Mouse (Mus musculus): ENCODE results near the gene Sync.

Sync gene

DNA sequence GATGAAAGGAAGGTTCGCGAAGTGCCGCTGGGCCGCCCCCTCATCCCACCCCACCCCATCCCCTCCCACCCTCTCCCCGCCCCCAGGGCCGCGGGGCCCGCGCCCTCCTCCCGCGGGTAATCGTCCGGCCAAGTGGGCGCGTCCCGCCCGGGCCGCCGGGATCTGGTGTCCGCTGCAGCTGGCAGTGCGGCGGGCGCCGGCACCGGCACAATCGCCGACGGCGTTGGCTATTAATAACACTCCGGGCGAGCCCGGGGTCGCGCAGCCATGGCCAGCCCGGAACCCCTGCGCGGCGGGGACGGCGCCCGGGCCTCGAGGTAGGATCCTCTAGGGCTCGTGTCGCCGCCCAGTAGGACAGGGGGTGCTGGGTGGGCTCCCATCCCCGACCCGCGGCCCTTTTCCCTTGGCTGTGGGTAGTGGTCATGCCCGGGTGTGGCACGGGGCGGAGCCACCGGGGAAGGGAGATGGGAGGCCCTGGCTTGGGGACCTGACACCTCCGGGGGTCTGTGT, at the start of gene Sync:
Gene Sync, plus strand, starts transcription at position 146 of the 510 bp plus-strand sequence.
- peak; percentile 58 for DNase-seq (ENCODE audit: low spot score)

DNA sequence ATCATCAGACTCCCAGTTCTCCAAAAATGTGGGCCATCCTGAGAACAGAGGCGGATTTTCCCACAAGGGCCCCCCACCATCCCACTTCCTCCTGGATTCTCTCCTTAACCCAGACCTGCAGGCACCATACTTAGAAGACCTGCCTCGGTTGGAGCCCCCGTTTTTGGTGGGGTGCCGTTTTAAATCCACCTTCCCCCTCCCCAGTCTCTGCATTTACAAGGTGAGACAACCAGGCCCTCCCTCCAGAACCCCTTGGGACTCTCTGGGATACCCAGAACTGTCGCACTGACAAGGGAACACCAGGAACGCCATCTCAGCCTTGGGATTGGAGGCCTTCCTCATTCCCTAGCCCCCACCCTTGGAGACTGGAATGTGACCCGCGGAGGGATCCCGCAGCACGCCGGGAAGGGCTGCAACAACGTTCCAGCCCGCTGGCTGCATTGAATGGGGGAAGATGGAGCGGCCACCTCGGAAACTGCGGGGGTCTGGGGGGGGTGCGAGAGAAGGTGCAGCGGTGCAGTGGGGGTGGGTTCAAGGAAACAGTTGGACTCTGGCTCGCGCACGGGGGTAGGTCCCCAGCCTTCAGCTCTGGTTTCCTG, 49.5 kb upstream of the Sync start:
- peak; percentile 67 for DNase-seq (ENCODE audit: low spot score)

DNA sequence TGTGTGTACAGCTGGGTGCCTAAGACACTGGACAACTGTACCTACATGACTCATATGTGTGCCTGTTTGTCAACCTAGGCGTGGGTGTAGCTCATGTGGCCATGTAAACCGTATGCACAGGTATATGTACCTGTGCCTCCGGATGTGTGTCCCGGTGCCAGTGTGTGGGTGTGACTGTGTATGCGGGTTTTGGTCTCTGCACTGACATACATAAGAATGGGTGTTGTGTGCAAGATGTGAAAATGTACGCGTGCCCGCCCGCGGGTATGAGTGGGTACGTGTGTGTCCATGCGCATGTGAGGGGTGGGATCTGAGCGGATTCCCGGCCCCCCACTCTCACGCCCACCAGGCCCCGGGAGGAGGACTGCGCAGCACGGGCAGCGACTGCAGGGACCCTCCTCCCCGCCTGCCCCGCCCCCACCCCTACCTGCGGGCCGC, 48.8 kb upstream of the Sync start:
- DNase-seq (ENCODE audit: low spot score): peak; percentile 27

DNA sequence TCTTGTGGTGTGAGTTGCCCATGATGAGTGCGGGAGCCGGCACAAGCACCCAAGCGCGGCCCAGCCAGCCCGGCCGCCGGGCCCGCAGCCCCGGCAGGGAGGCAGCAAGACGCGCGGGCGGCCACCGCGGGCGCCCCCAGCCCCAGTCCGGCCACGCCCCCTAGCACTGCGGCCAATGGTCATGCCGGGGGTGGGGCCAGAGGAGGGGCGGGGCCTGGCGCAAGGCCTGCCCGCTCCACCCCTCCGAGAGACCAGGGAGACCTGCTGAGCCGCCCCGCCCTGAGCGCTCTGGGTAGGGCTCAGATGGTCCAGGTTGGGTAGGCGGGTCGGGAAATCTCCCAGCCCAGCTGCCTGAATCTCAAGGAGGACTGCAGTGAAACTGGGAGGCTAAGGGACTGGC, 48.3 kb upstream of the Sync start:
- peak; percentile 87 for DNase-seq (ENCODE audit: low spot score)

DNA sequence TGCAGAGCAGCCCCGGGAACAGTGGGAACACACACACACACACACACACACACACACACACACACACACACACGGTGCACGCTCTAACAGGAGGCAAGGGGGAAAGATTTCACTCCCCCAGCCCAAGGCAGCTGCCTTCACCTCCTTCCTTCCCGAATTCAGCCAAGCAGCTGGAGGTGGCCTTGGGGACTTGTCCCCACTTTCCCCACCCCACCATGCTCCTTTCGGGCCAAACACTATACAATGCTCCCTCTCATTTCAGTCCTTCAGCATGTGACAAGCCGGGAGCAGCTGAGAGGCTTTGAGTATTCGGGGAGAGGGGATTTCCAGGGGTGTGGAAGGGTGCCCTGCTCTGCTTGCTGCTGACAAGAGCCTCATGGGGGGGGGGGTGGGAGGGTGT, 45.5 kb upstream of the Sync start:
- DNase-seq (ENCODE audit: low spot score): no peak

DNA sequence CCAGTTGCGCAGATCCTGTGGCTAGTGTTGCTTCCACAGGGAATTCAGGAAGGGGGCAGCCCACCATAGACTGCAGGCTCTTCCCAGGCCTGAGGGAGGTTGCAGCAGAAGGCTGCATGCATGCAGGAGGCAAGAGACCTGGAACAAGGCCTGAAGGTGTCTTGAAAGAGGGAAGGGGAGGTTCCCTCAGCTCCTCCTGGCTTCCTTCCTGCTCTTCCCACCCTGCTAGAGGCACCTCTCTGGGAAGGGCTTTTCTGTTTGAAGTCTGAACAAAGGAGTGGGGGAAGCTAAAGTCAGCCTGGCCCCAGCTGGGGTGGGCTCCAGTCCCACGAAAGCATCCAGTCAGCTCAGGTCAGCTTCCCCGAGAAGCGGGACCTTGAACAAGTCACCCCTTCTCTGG, 45.1 kb upstream of the Sync start:
- DNase-seq (ENCODE audit: low spot score): no peak

DNA sequence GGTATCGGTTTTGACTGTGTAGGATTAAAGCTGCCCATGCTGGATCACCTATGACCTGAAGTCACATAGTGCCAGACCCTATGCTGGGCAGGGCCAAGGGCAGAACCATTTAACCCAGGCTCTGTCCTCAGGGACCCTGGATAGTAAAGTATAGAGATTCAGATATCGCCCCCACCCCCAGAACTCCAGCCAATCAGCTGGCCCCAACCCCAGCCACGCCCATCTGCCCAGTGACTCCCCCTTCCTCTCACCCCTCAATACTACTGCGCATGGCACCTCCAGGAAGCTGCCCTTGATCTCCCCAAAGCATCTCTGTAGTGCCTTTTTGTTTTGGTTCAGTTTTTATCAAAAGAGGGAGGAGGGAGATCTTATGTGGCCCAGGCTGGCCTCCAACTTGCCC, 44.7 kb upstream of the Sync start:
- no peak for DNase-seq (ENCODE audit: low spot score)

DNA sequence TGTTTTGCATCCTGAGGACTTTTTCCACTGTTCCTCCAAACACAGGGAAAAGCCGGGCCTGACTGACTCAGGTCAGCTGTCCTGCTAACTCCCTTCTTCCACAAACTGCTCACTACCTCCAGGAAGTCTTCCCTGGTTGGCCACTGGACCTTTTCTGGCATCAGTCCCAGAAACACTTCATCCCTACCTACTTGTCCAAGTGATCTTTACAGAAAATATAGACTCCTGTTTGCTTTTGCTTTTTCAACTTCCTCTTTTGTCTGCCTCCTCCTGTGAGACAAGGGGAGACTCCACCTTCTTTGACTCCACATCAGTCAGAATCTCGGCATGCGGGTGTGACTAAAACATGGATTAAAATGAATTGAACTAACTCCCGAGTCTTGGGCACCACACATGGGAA, 42.6 kb upstream of the Sync start:
- DNase-seq (ENCODE audit: low spot score): no peak

DNA sequence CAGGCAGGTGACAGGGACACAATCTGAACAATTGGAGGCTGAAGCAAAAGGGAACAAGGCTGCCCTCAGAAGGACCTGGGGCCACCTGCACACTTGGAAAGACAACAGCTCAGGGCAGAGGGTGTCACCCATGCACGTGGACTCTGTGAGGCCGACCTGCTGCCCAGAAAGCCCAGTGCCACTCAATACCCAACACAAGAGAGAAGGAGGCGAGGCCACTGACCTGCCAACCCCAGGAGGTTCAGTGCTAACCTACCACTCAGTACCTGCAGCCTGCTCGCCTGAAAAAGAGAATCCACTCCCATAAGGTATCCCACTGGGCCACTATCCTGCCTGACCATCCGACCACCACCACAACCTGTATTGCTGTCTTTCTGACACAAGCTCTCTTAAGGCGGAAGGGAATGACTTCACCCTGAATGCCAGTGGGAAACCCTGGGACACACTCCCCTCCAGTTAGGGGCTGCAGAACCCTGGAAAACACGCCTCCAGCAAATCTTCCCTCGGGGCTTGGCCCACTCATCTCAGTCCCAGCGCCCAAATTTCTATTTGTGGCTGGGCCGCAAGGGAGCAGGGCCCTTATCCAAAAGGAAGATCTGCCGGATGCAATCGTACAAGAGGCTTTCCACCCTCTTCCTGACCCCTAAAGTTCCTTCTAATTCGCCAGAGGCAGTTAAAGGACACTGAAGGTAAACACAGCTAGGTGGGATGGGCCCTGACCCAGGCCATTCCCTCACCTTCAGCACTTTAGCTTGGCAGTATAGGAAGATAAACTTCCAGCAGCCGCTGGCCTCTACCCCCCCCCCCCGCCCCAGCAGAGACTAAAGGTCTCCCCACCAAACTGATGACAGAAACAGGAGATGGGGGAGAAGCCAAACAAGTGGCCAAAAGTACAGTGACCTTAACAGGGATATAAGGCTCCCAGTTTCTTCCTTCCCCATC, 40.8 kb upstream of the Sync start:
- no peak for DNase-seq (ENCODE audit: low spot score)

DNA sequence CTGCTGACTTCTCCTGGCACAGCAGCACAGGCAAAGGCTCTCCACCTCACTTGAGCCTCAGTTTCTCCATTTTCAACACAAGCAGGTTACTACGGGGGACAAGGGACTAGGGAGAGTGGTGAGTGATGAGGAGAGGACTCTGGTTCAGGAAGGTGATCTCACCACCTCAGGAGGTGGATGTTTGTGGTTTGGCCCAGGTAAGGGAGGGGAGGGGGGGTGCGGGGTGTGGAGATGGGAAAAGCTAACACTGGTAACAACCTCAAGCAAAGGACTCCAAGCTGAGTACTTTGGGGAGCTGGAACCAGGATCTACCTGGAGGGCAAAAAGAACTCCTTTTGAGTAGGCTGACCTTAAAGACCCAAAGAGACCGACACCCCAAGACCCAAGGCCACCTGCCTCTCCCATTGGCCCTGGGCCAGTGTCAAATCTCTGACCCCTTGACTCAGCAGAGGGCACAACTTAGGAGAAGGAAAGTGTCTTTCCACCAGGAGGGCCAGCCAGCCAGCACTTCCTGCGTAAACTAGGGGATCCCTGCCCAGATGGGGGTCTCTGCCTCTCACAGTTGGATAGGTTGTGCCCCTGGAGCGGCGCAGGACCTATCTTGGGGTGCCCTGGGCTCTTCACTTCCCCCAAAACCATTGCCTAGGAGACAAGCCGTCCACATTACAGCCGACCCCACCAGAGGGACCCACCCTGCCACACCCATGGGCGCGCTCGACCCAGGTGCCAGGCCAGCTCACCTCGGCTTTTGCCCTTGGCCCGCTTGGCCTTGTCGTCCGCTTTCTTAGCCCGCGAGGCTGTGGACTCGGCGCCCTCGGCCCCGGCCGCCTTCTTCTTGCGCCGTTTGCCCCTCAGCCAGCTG, 39.8 kb upstream of the Sync start:
- DNase-seq (ENCODE audit: low spot score): no peak

DNA sequence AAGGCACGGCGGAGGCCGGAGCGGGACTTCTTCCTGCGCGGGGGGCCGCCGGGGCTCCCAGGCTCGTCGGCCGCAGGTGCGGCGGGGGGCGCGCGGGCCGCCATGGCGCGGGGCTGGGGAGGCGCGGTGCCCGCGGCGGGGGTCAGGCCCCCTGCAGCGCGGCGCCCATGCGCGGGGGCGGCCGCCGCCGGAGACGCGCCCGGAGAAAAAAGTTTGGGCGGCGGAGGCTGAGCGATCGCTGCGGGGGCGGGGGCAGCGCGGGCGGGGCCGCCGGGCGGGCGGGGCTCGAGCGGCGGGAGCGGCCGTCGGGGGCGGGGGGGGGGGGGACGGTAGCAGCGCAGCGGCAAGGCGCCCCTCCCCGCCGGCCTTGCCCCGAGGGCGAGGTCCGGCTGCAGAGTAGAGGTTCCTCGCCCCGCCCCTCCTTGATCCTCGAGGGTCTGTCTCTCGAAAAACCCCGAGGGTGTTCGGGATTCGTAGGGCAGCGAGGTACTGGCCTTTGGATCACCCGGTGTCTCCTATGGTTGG, 39.1 kb upstream of the Sync start:
- DNase-seq (ENCODE audit: low spot score): no peak

DNA sequence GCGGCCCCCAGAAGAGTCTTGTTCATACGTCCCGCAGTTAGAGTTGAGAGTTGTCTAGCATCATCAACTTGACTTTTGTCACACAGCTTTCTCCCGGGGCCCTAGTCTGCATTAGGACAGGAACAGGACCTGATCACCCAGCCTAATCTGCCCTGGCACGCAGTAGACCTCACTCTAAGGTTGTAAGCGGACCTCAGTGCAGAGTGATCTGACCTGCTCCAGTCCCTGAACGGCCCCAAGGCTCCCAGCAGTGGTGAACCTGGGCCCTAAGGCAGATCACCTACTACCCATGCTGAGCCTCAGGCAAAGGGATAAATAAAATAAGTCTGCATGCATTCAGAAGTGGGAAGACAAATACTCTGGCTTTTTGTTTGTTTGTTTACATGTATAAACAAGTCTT, 38.1 kb upstream of the Sync start:
- DNase-seq (ENCODE audit: low spot score): no peak

DNA sequence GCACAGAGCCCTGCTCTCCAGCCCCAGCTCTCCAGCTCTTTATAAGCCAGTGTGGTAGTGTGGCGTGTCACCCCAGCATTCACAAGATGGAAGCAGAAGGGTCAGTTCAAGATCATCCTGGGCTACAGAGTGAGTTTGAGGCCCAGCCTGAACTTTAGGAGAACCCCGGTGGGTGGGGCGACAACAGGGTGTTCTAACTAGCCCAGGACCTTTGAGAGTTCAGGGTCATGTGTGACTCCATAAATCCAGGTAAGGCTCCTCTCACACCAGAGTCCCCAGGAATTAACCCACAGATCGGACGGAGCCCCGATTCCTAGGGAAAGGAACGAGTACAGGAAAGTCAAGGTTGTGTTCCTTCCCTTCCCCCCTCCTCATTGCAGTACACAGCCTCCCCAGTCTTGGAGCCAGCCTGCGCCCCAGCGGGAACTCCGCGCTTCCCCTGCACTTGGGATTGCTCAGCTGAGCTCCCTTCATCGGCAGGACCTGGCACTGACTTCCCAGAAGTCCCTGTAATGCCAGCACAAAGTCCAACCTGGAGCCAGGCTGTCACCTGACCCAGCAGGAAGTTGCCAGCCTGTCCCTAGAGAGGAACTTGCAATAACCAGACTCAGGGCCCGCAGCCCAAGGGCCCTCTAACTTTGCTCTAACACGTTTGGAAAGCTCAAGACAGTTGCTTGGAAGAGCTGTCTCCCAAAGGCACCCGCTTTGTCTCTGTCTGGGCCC, 36.5 kb upstream of the Sync start:
- no peak for DNase-seq (ENCODE audit: low spot score)

DNA sequence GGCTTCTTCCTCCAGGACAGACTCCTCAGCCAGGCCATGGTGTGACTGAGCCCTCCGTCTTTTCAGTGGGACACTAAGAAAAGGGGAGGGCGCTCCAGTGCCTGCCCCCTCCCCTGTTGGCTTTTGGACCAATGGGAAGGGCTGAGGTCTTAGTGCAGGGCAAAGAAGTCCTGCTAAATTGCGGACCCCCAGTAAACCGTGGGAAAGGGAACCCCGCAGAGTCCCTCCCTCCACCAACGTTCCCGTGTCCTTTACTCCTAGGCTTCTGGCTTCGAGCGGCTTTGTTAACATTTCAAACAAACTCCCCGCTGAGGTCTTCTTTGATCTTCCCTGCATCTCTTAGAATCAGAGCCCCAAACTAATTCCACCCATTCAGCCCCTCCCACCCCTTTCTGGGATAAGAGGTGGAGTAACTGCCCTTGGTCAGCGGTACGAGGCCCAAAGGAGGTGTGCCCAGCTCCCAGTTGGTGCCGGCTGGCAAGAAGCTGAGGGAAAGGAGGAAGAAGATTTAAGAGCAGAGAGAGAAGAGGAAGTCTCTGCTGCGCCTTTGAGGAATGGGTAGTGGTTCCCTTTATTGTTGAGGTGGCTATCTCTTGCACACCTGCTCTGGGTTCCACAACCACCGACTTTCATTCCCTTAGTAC, 35.8 kb upstream of the Sync start:
- peak; percentile 31 for DNase-seq (ENCODE audit: low spot score)

DNA sequence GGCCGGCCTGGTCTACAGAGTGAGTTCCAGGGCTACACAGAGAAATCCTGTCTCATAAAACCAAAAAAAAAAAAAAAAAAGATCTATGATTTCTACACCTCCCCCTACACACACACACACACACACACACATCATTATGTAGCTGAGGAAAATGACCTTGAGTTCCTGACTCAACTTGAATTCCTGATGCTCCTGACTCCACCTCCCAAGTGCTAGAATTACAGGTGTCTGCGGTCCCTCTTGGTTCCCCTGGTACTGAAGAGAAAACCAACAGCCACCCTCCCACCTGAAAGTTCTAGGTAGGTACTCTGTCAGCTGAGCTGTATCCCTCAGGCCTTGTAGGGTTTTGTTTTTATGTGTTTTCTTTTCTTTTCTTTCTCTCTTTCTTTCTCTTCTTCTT, 34.9 kb upstream of the Sync start:
- DNase-seq (ENCODE audit: low spot score): no peak

DNA sequence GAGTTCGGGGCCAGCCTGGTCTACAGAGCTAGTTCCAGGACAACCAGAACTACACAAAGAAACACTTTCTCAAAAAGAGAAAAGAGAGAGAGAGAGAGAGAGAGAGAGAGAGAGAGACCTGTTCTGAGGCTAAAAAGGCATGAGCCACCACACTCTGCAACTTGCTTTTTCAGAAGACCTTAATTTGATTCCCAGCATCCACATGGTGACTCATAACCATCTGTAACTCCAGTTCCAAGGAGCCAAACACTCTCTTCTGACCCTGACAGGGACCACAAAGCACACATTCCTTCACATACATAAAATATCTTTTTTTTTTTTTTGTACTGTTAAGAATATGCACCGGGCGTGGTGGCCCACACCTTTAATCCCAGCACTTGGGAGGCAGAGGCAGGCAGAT, 32.8 kb upstream of the Sync start:
- no peak for DNase-seq (ENCODE audit: low spot score)

DNA sequence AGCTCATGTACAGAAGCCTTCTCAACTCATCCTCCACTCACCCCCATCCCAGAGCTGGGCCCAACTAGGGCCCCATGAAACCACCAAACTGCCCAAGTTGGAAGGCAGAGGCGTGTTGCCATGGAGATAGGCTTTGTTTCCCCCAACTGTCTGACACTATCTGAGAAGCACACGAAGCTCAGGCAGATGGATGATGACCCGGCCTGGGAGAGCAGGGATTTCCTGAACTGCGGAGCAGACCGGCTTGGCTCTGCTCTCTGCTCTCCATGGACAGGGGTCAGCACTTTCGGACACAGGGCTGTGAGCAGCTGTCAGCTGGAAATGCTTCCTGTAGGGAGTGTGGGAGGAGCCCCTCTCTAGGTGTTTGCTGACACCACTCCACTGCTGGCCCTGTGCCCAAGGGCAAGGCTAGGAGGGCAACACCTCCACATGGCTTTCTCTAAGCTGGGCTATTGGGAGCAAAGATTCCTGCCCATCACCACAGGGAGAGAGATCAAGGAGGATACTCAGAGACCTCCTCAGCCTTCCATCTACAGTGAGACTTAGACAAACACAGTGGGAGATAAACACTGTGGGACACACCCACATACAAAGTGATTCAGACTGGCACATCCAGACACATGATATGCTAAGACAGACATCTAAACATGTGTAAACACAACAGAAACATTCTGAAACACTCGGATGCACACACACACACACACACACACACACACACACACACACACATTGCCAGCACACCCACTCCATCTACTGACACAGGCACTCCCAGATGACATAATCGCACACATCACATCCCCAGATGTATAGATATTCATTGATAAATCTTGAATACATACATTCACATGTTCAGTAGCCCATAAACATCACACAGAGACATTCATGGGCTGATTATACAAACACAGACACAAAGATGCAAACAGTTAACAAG, 30.7 kb upstream of the Sync start:
- peak; percentile 59 for DNase-seq (ENCODE audit: low spot score)

DNA sequence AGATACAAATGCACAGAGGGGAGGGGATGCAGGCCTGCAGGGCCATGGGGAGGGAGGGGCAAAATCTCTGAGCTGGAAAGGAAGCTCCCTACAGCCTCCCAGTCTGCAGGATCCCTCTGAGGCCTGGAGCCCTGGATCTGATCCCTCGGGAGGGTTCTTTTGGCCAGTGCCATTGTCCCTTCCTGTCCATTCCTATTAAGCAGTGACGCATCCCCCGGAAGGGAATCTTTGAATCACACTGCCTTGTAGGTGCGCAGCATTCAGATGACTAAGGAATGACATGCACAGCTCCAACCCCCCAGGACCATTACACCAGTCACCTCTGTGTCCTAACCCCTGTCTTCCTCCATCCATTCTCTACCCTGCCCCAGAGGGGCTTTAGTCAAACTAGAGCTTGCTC, 28.3 kb upstream of the Sync start:
- DNase-seq (ENCODE audit: low spot score): peak; percentile 51

DNA sequence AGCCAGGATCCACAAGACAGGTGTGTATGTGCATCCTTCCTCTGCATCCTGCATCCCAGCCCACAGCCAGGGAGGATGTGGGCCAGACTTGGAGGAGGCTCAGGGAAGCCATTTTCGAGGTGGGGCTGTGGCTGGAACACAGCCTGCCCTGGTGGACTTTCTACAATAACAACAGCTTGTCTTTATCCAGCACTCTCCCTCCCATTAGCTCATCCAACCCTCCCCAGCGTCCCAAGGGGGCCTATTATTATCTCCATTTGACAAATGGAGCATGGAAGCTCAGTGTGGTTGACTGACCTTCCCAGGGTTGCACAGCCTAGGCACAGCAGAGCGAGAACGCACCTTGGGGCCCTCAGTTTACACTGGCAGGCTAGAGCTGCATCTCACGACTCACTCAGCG, 26.7 kb upstream of the Sync start:
- peak; percentile 40 for DNase-seq (ENCODE audit: low spot score)

DNA sequence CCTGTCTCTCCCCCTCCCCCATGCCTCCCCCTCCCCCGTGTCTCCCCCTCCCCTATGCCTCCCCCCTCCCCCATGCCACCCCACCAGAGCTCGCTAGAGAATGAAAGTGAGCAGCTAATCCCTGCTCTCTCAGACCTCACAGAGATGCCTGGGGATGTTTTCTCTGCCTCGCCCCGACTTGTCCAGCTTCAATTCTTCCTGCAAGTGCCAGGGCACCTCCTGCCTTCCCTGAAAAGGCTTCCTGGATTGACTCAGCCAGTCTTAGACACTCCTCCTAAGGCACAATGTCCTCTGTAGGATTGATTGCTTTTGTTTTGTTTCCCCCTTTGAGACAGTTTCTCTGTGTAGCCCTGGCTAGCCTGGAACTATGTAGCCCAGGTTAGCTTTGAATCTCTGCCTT, 26.2 kb upstream of the Sync start, which contains the start of gene C77080:
Gene C77080, minus strand, starts transcription at position 209 of the 400 bp plus-strand sequence.
- no peak for DNase-seq (ENCODE audit: low spot score)
